Mouse (Mus musculus) kidney, postnatal 36 days (tissue): ENCODE measurements around the gene Sirt5.

Experiments
- DNase-seq, 2 experiments: peaks; one replicate each; pipeline ENCODE4 v3.0.0; 2021 to 2022; ENCODE audit warnings: mixed read lengths in 2 of 2

The Sirt5 gene

GRCm38 (mm10) chr13:43374918-43375432 lies 9.7 kb downstream of the Sirt5 start:
- DNase-seq, result peak; percentile 10 to 29

GRCm38 (mm10) chr13:43379989-43380388 lies 14.7 kb downstream of the Sirt5 start:
- DNase-seq, result no peak

GRCm38 (mm10) chr13:43385321-43385720 lies 20.0 kb downstream of the Sirt5 start:
- no peak for DNase-seq

GRCm38 (mm10) chr13:43397700-43398296 lies 32.5 kb downstream of the Sirt5 start:
- no peak for DNase-seq

GRCm38 (mm10) chr13:43398297-43399080 lies 33.2 kb downstream of the Sirt5 start, which contains the start of gene Nol7:
TSS of gene Nol7 (plus strand) at chr13:43398390.
- peak; percentile 94 to 99 for DNase-seq

- no peak for DNase-seq
Observed at GRCm38 (mm10) chr13:43399576-43399975, 34.3 kb downstream of the Sirt5 start.

GRCm38 (mm10) chr13:43412311-43412710 lies 47.0 kb downstream of the Sirt5 start:
- DNase-seq, result no peak

GRCm38 (mm10) chr13:43413611-43414010 lies 48.3 kb downstream of the Sirt5 start:
- peak; percentile 38 to 40 for DNase-seq

GRCm38 (mm10) chr13:43415249-43415648 lies 50.0 kb downstream of the Sirt5 start:
- no peak for DNase-seq

- DNase-seq, result no peak
Observed at GRCm38 (mm10) chr13:43428436-43428835, 63.1 kb downstream of the Sirt5 start.

GRCm38 (mm10) chr13:43433395-43433794 lies 68.1 kb downstream of the Sirt5 start:
- no peak for DNase-seq

GRCm38 (mm10) chr13:43440376-43440775 lies 75.1 kb downstream of the Sirt5 start:
- DNase-seq, result no peak

- DNase-seq, result no peak
Observed at GRCm38 (mm10) chr13:43442551-43442950, 77.3 kb downstream of the Sirt5 start.

GRCm38 (mm10) chr13:43443706-43444105 lies 78.4 kb downstream of the Sirt5 start:
- DNase-seq, result no peak

GRCm38 (mm10) chr13:43444717-43445116 lies 79.4 kb downstream of the Sirt5 start:
- no peak for DNase-seq
